Mouse (Mus musculus): ENCODE results near the gene Dock2.
A peak's percentile ranks its signal among the peaks of the same experiment; 100 is the strongest.
"Not testable (repeated sequence)": the region's sequence is repeated elsewhere in the genome, so short reads cannot be mapped to it uniquely, and the experiment has no call there.

Dock2 gene

DNA sequence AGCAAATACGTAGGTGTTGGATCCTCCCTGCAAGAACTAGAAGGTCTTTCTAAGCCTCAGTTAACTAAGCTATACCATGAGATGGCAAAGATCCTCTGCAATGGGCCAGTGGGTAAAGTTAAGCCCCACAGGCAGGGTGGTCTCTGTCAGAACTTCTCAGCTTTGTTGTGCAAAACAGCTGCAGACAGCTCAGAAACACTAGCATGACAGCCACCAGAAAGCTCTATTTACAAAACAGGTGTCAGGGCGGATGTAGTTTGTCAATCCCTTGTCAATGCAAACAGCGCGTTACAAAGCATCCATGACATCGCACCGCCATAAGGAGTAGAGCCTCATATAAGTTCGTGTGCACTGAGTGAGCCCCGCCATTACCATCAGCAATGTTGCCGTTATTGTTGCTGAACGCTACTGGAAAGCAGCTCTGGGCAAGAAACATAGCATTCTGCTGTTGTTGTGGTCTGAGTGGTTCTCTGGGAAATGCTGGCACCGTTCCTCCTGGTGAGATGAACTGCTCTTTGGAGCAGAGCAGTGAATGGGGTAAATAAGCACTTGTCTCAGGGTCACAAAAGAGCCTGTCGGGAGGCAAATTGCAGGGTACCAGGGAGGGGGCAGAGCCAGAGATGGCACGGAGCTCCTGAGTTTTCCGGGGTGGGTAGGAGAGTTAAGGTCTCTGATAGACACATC, 507.2 kb downstream of the Dock2 start:
- DNase-seq = no peak

DNA sequence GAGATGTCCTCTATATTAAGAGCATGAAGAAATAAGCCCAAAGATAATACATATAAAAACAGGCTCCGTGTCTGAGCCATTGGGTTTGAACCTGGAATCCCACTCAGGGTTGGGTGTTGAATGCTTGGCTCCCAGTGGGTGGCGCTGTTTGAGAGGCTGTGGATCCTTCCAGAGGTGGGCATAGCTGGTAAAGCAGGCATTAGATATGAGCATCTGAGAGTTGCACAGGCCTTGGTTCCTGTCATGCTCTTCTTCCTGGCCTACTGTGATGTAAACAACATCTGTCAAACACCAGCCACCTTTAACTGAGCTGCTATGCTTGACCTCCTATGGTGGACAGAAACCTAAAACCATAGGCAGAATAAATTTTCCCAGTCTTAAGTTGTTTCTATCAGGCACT, 507.8 kb downstream of the Dock2 start:
- DNase-seq = peak; percentile 66

DNA sequence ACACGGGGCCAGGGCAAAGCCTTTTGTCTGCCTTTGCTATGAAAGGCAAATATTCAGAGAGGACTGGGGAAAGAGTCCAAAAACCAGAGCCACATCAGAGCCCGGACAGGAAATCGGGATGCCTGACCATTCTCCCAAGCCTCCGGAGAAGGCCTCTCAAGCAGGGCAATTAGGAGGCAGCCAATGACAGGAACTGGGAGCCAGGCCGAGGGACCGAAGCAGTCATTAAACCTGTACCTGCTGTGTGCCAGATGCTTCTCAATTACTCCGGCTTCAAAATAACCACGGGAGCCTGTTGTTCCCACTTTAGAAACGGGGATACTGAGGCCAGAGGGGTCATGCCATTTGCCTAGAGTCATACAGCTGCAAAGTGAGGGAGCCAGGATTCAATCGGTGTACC, 511.7 kb downstream of the Dock2 start:
- DNase-seq = no peak

GRCm38 (mm10) chr11:34264099-34264498, 519.6 kb downstream of the Dock2 start:
- no peak for DNase-seq

DNA sequence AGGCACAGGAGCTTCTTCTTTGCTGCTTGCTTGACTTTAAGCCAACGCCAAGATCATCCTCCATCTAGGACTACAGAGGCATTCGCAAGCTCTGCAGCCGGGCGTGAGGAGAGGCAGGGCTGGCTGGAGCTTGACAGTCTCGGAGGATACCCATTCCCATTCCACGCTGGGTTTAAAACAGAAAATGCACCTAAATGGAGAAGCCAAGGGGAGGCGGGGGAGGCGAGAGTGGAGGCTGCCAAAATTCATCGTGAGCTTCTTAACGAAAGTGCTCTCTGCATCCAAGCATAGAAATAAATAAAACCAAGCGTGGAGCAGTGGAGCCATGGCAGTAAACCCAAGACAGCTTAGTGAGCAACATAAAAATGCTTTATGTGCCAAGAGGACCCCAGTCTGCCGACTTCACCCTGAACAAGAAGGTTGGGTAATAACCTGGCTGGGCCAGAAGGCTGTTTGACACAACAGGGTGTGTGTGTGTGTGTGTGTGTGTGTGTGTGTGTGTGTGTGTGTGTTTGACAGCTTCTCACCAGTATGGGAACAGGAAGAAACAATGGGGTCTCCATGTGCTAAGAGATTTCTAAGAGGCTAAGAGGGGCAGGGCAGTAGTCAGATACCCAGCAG, 524.7 kb downstream of the Dock2 start:
- DNase-seq = no peak

DNA sequence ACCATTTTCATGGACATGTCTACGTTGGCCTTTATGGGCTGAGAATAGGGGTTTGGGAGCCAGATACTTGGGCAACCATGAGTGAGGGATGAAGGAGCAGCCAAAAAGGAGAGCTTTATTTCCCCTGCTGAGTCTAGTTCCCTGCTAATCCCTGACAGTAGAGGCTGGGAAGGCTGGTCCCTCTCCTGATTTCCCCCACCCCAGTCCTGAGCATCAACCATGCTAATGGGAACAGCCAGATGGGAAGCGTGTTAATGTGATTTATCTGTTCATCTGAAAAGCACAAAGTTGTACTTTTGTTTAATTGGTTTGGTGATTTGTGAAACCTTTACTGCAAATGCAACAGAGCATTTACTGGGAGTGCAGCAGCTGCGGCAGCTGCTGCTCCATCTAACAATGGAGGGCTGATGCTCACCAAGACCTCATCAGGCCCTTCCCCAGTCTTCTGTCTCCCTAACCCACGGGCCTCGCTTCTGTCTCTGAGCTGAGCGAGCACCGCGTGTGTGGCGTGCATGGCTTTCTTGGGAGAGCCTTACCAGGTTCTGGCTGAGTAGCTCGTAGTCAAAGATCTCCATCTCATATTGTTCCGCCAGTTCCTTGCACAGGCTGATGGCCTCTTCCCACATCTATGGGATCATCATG, 526.0 kb downstream of the Dock2 start:
- no peak for DNase-seq

- no peak for DNase-seq
Measured at GRCm38 (mm10) chr11:34242979-34243378, 540.7 kb downstream of the Dock2 start.

DNA sequence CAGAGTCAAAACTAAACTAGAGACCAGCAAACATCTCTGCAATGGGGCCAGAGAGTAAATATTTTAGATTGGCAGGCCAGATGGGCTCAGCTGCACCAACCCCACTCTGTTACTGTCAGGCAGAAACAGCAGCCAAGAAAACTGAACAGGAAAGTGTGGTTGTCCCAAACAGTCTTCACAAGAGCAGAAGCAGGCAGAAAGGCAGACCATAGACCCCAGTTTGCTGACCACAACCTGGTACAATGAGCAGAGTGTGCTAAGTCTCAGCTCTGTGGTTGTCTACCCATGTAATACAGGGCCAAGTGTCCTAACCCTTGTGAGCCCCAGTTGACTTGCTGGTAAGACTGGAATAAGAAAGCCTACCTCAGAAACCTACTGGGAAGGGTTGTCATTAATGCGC, 543.4 kb downstream of the Dock2 start:
- DNase-seq = no peak

- DNase-seq = no peak
Measured at GRCm38 (mm10) chr11:34239691-34240090, 544.0 kb downstream of the Dock2 start.

DNA sequence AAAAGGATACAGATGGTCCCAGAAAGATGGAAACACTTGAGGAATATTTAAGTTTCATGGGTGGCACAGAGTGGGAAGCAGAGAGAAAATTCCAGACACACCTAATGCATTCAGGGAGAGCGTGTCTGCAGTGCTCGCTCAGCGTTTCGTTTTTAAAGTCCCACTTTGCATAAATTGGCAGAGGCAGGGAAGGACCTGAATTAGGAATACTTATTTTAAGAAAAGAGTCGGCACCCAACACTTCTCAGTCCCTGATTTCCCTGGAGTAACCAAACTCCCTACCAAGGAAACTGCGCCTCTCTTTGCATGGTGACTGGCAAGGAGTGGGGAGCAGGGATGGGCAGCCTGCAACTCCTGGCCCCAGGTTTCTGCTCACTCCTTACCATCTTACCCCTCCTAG, 546.8 kb downstream of the Dock2 start:
- no peak for DNase-seq

- peak; percentile 66 for DNase-seq
Measured at GRCm38 (mm10) chr11:34236091-34236759, 547.5 kb downstream of the Dock2 start.

DNA sequence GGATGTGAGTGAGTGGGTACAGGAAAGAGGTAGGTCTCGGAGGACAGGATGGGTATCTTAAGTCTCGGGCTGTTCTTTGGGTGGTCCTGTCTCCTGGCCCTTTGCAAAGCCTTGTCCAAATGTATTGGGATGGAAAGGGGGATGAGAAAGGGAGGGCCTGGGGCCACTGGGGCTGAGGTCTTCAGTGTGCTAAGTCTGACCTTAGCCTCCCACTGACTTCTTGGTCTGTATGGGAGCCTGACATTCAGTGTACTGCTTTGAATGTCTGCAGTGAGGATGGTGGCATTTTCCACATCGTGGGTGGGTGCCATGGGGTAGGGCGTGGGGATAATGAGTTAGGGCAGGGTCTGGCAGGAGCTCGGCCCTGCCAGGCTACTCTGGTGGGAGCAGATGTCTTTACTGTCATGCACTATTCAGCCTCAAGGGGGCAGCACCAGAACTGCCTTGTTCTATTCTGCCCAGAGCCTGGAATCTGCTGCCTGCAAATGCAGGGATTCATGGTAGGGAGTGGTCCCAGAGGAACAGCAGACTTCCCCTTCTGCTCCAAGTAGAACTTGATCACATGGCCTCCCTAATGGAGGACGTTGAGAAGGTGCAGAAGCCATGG, 554.8 kb downstream of the Dock2 start:
- peak; percentile 78 for DNase-seq

GRCm38 (mm10) chr11:34227180-34227579, 556.5 kb downstream of the Dock2 start:
- DNase-seq = no peak

- not testable (repeated sequence) for DNase-seq
Measured at GRCm38 (mm10) chr11:34220596-34220995, 563.1 kb downstream of the Dock2 start.

- DNase-seq = peak; percentile 73
Measured at GRCm38 (mm10) chr11:34212853-34213252, 570.8 kb downstream of the Dock2 start.

GRCm38 (mm10) chr11:34207989-34208388, 575.7 kb downstream of the Dock2 start, which contains the start of gene Foxi1:
TSS of gene Foxi1 (minus strand) at chr11:34208089.
- DNase-seq = no peak

DNA sequence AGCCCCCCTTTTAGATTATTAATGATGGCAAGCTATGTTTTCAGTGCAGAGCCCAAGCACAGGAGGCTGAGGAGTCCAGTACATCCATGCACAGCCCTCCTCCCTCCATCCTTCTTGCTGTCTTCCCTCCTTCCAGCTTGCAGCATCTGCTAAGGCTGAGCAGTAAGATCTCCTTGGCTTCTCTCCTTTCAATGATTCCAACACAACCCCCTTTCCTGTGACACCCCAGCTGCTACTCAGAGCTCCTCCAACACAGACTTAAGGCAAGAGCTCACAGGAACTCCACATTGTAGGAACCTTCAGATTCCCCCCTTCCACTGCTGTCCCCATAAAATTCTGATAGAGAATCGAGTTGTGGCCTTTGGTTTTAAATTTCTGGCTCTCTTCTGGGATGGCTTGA, 580.9 kb downstream of the Dock2 start:
- no peak for DNase-seq

- no peak for DNase-seq
Measured at GRCm38 (mm10) chr11:34195142-34195541, 588.5 kb downstream of the Dock2 start.

GRCm38 (mm10) chr11:34194158-34194941, 589.3 kb downstream of the Dock2 start:
- no peak for DNase-seq

GRCm38 (mm10) chr11:34193658-34194057, 590.0 kb downstream of the Dock2 start:
- DNase-seq = peak; percentile 14

- DNase-seq = no peak
Measured at GRCm38 (mm10) chr11:34184266-34184665, 599.4 kb downstream of the Dock2 start.
